Mouse (Mus musculus) WW6 (cell line): ENCODE data around the gene Igf1.

ENCODE experiments used
- DNase-seq: peaks from one replicate; pipeline ENCODE4 v3.0.0-alpha.2; 2013; ENCODE audit warnings: low read depth, low spot score

Igf1 gene

GRCm38 (mm10) chr10:87858013-87858806 lies at the start of gene Igf1:
TSS of gene Igf1 (plus strand) at chr10:87858265.
- no peak for DNase-seq

GRCm38 (mm10) chr10:87812157-87813072 lies 45.6 kb upstream of the Igf1 start:
- peak; percentile 7 for DNase-seq

GRCm38 (mm10) chr10:87813073-87813590 lies 44.9 kb upstream of the Igf1 start:
- no peak for DNase-seq

GRCm38 (mm10) chr10:87816861-87817260 lies 41.2 kb upstream of the Igf1 start:
- no peak for DNase-seq

- no peak for DNase-seq
Observed at GRCm38 (mm10) chr10:87817786-87818185, 40.3 kb upstream of the Igf1 start.

GRCm38 (mm10) chr10:87821906-87822305 lies 36.2 kb upstream of the Igf1 start:
- DNase-seq, result no peak

GRCm38 (mm10) chr10:87830012-87830411 lies 28.1 kb upstream of the Igf1 start:
- DNase-seq, result no peak

GRCm38 (mm10) chr10:87830639-87831038 lies 27.4 kb upstream of the Igf1 start:
- DNase-seq, result no peak

GRCm38 (mm10) chr10:87832101-87832500 lies 26.0 kb upstream of the Igf1 start:
- DNase-seq, result no peak

GRCm38 (mm10) chr10:87839454-87839853 lies 18.6 kb upstream of the Igf1 start:
- no peak for DNase-seq

- DNase-seq, result no peak
Observed at GRCm38 (mm10) chr10:87842501-87842900, 15.6 kb upstream of the Igf1 start.

GRCm38 (mm10) chr10:87844917-87845552 lies 13.0 kb upstream of the Igf1 start:
- DNase-seq, result no peak

- DNase-seq, result no peak
Observed at GRCm38 (mm10) chr10:87847882-87848281, 10.2 kb upstream of the Igf1 start.

- no peak for DNase-seq
Observed at GRCm38 (mm10) chr10:87848419-87848818, 9.6 kb upstream of the Igf1 start.

- DNase-seq, result no peak
Observed at GRCm38 (mm10) chr10:87851492-87851891, 6.6 kb upstream of the Igf1 start.

GRCm38 (mm10) chr10:87854408-87854807 lies 3.7 kb upstream of the Igf1 start:
- DNase-seq, result no peak

GRCm38 (mm10) chr10:87855423-87856122 lies 2.5 kb upstream of the Igf1 start:
- DNase-seq, result no peak

- DNase-seq, result no peak
Observed at GRCm38 (mm10) chr10:87857215-87857955, 680 bp upstream of the Igf1 start.

GRCm38 (mm10) chr10:87858939-87859338 lies 874 bp downstream of the Igf1 start:
- DNase-seq, result no peak

- no peak for DNase-seq
Observed at GRCm38 (mm10) chr10:87859453-87859852, 1.4 kb downstream of the Igf1 start.
